Mouse (Mus musculus) cerebellum, adult 2 months (tissue): Measurements from ENCODE around the gene Fgfr2. TPM values are rescaled to one million over a fixed set of nuclear protein-coding genes. Genes with fewer than 3 reads are reported as not detected.

ENCODE experiments used
- DNase-seq, 2 experiments: peaks; one replicate each; pipeline ENCODE4 v3.0.0; 2021
- H3K27ac ChIP-seq: fragments of 200-500 bp; 2 replicates; pipeline ENCODE4 v1.5.1; 2012; ENCODE audit warnings: low read length, control low read depth, inconsistent platforms; ENCODE audit not compliant: insufficient read depth
- H3K27me3 ChIP-seq: fragments of 200-500 bp; 2 replicates; pipeline ENCODE4 v1.6.1; 2012; ENCODE audit warnings: inconsistent platforms, mild to moderate bottlenecking, low read length, moderate library complexity; ENCODE audit not compliant: control insufficient read depth, insufficient read depth
- H3K4me1 ChIP-seq: fragments of 200-500 bp; 2 replicates; pipeline ENCODE4 v1.6.1; 2011; ENCODE audit warnings: low read length; ENCODE audit not compliant: control insufficient read depth, insufficient read depth
- H3K4me3 ChIP-seq: fragments of 200-500 bp; replicated peaks from 2 replicates; pipeline ENCODE3; 2011; ENCODE audit warnings: mild to moderate bottlenecking, low read depth, low read length, control low read depth; ENCODE audit not compliant: insufficient read depth
- CTCF ChIP-seq: fragments of 200-500 bp; IDR thresholded peaks from 2 replicates; pipeline ENCODE4 v1.5.1; 2011; ENCODE audit warnings: low read depth, mild to moderate bottlenecking, control low read depth, low read length, moderate library complexity, borderline replicate concordance; ENCODE audit not compliant: insufficient read depth
- POLR2A ChIP-seq: fragments of 200-500 bp; IDR thresholded peaks from 2 replicates; pipeline ENCODE4 v1.6.1; 2011; ENCODE audit warnings: low read length, control low read depth, borderline replicate concordance; ENCODE audit not compliant: insufficient read depth
- WGBS: fragments of 180-500 bp; shearing (Covaris S2); methylation state at CpG from one replicate; pipeline ENCODE4 v1.1.7; 2018; 5-methylcytosine and 5-hydroxymethylcytosine counted together
- polyA plus RNA-seq: library from polyadenylated mRNA; depleted of rRNA; stranded (reverse); fragments of >200 nt; gene quantifications from 2 replicates; pipeline ENCODE4 v1.2.3, GENCODE M21; 2012

Gene Fgfr2
- polyA plus RNA-seq, 1 experiment, result 95.3 TPM

- Histone ChIP-seq H3K27ac (no peak overlapping the region), H3K27me3 (no peaks in the 10 kb centered on the region), H3K4me3 (no peak overlapping the region), H3K4me1 (no peaks in the 10 kb centered on the region; the same call in 1 of the 2 replicates)
- 84% methylated on average over 8 of the region's 8 CpGs for WGBS
- DNase-seq, result no peak
- TF ChIP-seq POLR2A, result no peak
- TF ChIP-seq CTCF, result no peak
Measured at GRCm38 (mm10) chr7:130590845-130591437, 2532.2 kb downstream of the Fgfr2 start.

- WGBS, result 76% methylated on average over 13 of the region's 13 CpGs
- TF ChIP-seq POLR2A, result no peak
- TF ChIP-seq CTCF, result no peak
- Histone ChIP-seq H3K27ac (no peak overlapping the region), H3K4me3 (no peak overlapping the region), H3K27me3 (no peaks in the 10 kb centered on the region), H3K4me1 (no peaks in the 10 kb centered on the region; the same call in 1 of the 2 replicates)
- DNase-seq, result no peak
Measured at GRCm38 (mm10) chr7:130590081-130590828, 2532.9 kb downstream of the Fgfr2 start.

GRCm38 (mm10) chr7:130586521-130587072 is 2536.6 kb downstream of the Fgfr2 start:
- no peak for TF ChIP-seq POLR2A
- TF ChIP-seq CTCF, result no peak
- H3K27me3 ChIP-seq, result no peaks in the 10 kb centered on the region
- H3K27ac ChIP-seq, result no peak overlapping the region
- no peaks in the 10 kb centered on the region for H3K4me1 ChIP-seq
- 91% methylated on average over 2 of the region's 2 CpGs for WGBS
- DNase-seq, result no peak
- H3K4me3 ChIP-seq, result no peak overlapping the region

- H3K4me1 ChIP-seq, result no peaks in the 10 kb centered on the region
- WGBS, result 62% methylated on average over 5 of the region's 5 CpGs
- no peak overlapping the region for H3K27ac ChIP-seq
- no peak for DNase-seq
- H3K27me3 ChIP-seq, result no peaks in the 10 kb centered on the region
- TF ChIP-seq POLR2A (no peak), CTCF (no peak)
- no peak overlapping the region for H3K4me3 ChIP-seq
Measured at GRCm38 (mm10) chr7:130578607-130579006, 2544.5 kb downstream of the Fgfr2 start.

GRCm38 (mm10) chr7:130578066-130578465 is 2545.1 kb downstream of the Fgfr2 start:
- Histone ChIP-seq H3K4me3 (no peak overlapping the region), H3K4me1 (no peaks in the 10 kb centered on the region), H3K27me3 (no peaks in the 10 kb centered on the region), H3K27ac (no peak overlapping the region)
- no peak for DNase-seq
- 95% methylated on average over 2 of the region's 2 CpGs for WGBS
- TF ChIP-seq POLR2A (no peak), CTCF (no peak)

GRCm38 (mm10) chr7:130577388-130578003 is 2545.7 kb downstream of the Fgfr2 start, which contains the start of gene Tacc2:
Gene Tacc2, plus strand, starts transcription at chr7:130577438.
- no peak for DNase-seq
- WGBS, result 65% methylated on average over 15 of the region's 15 CpGs
- TF ChIP-seq POLR2A (no peak), CTCF (no peak)
- H3K4me3 ChIP-seq, result no peak within 1 kb of the TSS
- no peaks in the 10 kb centered on the region for H3K4me1 ChIP-seq
- no peak within 1 kb of the TSS for H3K27ac ChIP-seq
- no peaks in the 10 kb centered on the region for H3K27me3 ChIP-seq

GRCm38 (mm10) chr7:130576981-130577380 is 2546.2 kb downstream of the Fgfr2 start:
- 46% methylated on average over 10 of the region's 10 CpGs for WGBS
- Histone ChIP-seq H3K4me1 (no peaks in the 10 kb centered on the region), H3K27me3 (no peaks in the 10 kb centered on the region), H3K27ac (no peak overlapping the region), H3K4me3 (no peak overlapping the region)
- TF ChIP-seq CTCF, result no peak
- no peak for TF ChIP-seq POLR2A
- DNase-seq, result no peak
